Mouse (Mus musculus): ENCODE results near the gene Hprt. TPM values are rescaled to one million over a fixed set of nuclear protein-coding genes. Genes with fewer than 3 reads are reported as not detected.

Gene Hprt
- total RNA-seq, 2 experiments from 2014 or later: 104 to 114 TPM

Small RNA genes lying within 50 kb of the gene (microRNA-seq; reads per million reads assigned to microRNA genes)
- 8,528 to 11,526 reads per million in 2 experiments for gene Mir322 (ENCODE audit: borderline number of aligned reads in 2 of 2)
- 2,171 to 3,302 reads per million in 2 experiments for gene Mir351 (ENCODE audit: borderline number of aligned reads in 2 of 2)
- 1.4 to 7.3 reads per million in 2 experiments for gene Mir450-1 (ENCODE audit: borderline number of aligned reads in 2 of 2)
- 11.3 to 17.1 reads per million in 2 experiments for gene Mir450-2 (ENCODE audit: borderline number of aligned reads in 2 of 2)
- 29.3 to 45.3 reads per million in 2 experiments for gene Mir450b (ENCODE audit: borderline number of aligned reads in 2 of 2)
- 205 to 285 reads per million in 2 experiments for gene Mir503 (ENCODE audit: borderline number of aligned reads in 2 of 2)
- 275 to 336 reads per million in 2 experiments for gene Mir542 (ENCODE audit: borderline number of aligned reads in 2 of 2)

Other genes with a start within 250 kb of the Hprt start
- gene Ccdc160, start 196.9 kb upstream of the Hprt start, total RNA-seq (2021): 10 to 100 TPM; 21.2 to 28.9 TPM
- 10 to 100 TPM; 14.9 to 16.0 TPM for gene Phf6, start 75.9 kb upstream of the Hprt start, total RNA-seq (2021)